Mouse (Mus musculus) spleen, postnatal 10 days (tissue): ENCODE results near the gene Slc4a5.

ENCODE experiments used
- DNase-seq, 2 experiments: peaks; one replicate each; pipeline ENCODE4 v3.0.0; 2021 to 2022; ENCODE audit warnings: low spot score in 2 of 2

The Slc4a5 gene

DNA sequence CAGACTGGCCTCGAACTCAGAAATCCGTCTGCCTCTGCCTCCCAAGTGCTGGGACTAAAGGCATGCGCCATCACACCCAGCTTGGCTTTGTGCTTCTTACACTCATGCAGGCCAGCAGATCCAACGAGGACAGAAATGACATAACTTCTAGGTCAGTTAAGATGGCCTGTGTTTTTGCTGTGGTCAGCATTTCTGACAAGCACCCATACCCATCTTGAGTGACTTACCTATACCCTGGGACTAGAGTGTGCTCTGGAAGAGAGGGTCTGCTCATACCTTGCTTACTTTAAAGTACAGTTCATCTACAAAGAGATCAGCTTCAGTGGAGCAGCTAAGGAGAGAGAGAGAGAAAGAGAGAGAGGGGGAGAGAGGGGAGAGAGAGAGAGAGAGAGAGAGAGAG is 13.7 kb downstream of the Slc4a5 start:
- DNase-seq, result no peak

DNA sequence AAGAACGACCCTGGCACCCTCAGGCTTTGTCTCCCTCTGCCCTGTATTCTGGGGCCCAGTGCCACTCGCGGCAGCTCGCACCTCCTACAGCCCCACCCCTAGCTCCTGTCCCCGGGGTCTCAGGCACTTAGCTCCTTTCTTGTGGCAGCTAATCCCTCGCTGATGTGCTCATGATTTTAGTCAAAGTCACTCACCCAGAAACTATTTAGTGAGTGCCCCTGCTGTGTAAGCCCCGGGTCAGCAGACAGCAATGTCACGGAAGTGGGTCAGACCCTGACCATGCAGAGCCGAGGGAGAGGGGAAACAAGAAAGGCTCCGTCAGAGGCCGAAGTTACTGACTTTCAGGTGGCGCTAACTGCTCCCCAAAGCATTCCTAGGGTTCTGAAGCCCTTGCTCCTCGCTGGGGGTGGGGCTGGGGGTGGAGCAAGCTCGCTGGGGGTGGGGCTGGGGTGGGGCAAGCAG is 14.7 kb downstream of the Slc4a5 start:
- DNase-seq, result no peak

- DNase-seq, result no peak
Measured at GRCm38 (mm10) chr6:83237123-83237522, 17.5 kb downstream of the Slc4a5 start.

DNA sequence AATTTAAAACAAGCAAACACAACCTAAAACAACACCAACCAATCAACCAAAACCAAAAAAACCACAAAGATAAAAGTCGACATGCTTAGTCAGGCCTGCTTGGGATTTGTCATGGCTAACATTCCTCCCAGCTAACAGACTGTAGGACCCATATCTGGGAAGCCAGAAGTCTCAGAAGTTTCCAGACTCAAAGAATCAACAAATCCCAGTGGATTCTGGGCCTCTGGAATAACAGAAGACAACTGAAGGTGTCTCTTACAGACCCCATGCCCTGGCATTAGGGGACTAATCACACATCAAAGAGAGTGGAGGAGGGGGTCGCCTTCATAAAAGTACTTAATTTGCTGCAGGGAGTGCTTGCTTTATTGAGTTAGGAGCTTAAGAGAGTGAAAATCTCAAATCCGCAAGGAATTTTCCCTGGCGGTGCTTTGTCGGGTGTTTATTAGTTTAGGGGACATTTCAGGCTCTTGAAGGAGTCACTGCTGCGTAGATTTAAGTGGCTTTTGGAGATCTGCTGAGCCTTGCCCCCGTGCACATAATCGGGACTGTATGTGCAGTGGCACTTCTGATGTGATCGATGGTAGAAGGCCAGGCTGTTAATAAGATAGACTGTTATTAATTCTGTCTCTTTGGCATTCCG is 24.9 kb downstream of the Slc4a5 start:
- no peak for DNase-seq

- no peak for DNase-seq
Measured at GRCm38 (mm10) chr6:83245134-83245533, 25.5 kb downstream of the Slc4a5 start.

- no peak for DNase-seq
Measured at GRCm38 (mm10) chr6:83245997-83246396, 26.4 kb downstream of the Slc4a5 start.

- no peak for DNase-seq
Measured at GRCm38 (mm10) chr6:83246750-83247149, 27.1 kb downstream of the Slc4a5 start.

- no peak for DNase-seq
Measured at GRCm38 (mm10) chr6:83247153-83247552, 27.5 kb downstream of the Slc4a5 start.

DNA sequence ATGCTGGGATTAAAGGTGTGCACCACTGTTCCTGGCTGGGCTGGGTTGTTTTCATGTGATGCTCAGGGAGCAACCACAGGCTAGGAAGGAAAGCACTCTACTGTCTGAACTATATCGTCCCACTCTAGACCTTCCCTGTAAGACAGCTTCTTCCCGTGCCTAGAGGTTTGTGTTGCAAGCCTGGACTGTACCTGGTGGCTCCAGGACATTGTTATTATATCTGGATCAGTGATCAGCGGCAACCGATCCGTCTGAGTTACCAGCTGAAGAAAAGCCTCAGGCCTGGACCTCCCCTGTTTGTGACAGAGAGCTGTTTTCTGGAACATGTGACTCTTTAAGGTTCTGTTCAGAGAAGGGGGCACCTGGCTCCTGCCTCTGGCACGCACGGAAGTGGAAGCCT is 34.6 kb downstream of the Slc4a5 start:
- no peak for DNase-seq

DNA sequence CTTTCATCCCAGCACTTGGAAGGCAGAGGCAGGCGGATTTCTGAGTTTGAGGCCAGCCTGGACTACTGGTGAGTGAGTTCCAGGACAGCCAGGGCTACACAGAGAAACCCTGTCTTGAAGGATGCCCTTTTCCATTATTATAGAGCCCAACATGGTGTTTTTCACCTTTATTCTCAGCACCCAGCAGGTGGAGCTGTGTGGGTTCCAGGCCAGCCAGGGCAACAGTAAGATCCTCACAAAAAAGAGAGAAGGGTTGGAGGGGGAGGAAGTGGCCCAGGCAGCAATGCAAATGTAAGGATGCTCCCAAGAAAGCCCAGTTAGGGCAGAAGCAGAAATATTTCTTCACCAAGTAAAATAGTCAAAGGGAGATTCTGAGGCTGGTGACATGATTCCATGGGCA is 44.9 kb downstream of the Slc4a5 start:
- DNase-seq, result no peak

GRCm38 (mm10) chr6:83265253-83265652 is 45.6 kb downstream of the Slc4a5 start:
- DNase-seq, result peak in 1 of 2 experiments; percentile 34

- DNase-seq, result no peak
Measured at GRCm38 (mm10) chr6:83265653-83266052, 46.0 kb downstream of the Slc4a5 start.

GRCm38 (mm10) chr6:83267616-83268015 is 48.0 kb downstream of the Slc4a5 start:
- no peak for DNase-seq

DNA sequence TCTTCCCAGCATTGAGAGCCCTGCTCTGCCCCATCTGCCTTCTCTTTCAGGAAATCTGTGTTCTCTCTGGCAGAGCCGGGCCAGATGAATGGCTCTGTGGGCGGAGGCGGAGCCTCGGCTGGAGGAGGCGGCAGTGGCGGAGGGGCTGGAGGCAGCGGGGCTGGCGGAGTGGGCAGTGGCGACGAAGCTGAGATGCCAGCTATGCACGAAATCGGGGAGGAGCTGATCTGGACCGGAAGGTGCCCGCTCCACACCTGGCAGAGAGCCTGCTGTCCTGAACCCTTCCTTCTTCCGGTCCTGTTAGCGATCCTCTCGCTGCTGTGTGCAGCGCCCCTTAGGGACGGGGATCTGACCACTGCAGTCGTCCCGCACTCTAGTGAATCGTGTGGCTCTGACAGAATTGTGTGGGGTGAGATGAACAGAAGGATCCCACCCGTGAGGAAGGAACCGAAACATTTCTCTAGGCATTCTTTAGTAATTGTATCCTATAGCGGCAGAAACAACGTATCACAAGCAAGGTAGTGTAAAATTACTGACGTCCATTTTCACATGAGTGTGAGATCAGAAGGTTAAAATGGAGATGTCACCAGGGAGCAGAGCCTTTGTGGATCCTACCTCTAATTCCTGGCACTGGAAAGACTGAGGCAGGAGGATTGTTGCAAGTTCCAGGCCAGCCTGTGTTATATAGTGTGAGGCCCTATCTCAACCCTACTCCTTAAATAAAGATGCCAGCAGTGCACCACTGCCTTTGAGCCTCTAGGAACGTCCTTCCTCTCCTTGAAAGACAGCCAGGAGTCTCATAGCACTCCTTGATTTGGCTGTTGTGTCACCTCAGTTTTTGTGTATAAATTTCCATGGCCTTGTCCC is 48.7 kb downstream of the Slc4a5 start:
- peak; percentile 20 to 59 for DNase-seq

DNA sequence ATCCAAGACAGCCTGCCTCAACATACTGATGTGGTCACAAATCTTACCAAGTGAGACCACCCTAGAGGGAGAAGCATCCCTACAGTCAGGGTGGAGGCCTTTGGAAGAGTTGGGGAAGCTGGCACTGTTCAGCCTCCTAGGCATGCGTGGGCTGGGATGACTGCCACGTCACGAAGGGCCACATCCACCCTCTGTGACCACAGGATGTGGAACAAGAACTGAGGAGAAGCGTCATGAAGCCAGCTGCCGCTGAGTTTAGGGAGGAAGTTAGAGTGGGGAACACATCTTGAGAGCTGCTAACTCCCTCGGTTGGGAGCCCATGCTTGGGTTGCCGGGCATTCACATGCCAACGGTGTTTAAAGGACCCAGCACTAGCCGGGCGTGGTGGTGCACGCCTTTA is 54.1 kb downstream of the Slc4a5 start:
- DNase-seq, result no peak

DNA sequence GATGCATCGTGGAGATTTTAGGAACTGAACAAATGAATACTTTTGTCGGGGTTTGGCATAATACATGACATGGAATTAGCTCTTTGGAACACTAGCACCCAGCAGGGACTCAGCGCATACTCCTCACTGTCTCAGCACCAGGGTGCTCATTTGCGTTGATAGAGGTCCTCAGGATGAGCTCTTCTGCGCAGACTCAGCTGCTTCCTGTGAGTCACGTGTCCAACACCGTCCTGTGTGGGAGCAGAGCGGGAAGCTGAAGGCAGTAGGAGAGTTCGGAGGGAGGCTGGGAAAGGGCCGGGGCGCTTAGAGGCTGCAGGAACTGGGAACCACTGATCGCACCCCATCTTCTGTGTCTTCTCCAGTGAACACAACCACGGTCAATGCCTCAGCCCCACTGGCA is 57.5 kb downstream of the Slc4a5 start:
- DNase-seq, result no peak

- peak in 1 of 2 experiments; percentile 58 for DNase-seq
Measured at GRCm38 (mm10) chr6:83278881-83279280, 59.3 kb downstream of the Slc4a5 start.

DNA sequence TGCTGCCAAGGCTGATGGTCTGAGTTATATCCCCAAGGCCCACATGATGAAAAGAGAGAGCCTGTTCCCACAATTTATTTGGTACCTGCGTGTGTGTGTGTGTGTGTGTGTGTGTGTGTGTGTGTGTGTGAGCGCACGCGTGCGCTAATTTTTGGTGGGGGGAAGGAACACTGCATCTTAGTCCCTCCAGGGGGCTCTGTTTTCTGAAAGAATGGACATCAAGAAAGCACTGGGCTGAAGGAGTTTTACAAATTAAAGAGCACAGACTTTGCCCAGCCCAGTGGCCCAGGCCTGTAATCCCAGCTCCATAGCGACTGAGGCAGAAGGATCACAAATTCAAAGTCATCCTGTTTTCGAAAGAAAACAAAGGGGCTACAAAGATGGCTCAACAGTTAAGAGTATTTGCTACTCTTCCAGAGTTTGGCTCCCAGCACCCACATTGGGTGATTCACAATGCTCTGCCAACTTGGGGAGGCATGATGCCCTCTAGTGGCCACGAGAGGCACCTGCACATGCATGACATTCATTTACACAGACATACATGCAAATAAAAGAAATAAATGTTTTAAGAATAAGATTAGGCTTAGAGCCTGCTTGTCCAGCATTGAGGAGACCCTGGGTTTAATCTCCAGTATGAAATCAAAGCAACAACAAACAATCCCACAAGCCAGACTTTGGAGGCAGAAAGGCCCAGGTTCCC is 60.8 kb downstream of the Slc4a5 start:
- DNase-seq, result peak in 1 of 2 experiments; percentile 56

DNA sequence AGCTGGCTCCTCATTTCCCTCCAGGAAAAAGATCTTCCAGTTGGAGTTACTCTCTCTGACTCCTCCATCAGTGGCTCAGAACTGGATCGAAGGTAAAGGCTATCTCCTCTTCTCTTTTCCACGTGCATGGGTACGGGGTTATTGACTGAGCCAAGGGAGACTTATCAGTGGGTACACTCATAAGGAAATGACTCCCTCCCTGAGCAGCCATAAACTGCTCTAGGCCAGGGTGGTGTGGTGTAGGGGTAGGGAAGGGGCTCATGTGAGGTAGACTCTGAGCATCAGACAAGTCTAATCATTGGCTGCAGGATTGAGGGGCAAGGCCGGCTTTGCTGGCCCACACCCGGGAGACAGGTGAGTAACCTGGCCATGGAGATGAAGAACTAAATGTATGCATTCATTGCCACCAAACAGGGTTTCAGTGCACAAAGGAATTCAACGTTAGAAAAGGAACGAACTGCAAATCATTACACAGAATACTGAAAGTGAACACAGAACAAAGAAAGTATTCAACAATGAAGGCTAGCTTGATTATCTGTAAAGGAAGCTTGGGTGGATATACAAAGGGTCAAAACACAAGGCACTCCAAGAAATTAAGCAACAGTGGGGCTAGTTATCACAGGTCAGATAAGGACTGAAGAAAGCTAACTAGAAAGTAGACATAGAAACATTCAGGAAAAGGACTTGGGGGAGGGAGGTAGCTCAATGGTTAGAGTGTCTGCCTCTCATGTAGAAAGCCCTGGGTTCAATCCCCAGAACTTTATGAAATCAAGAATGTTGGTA is 81.0 kb downstream of the Slc4a5 start:
- DNase-seq, result no peak

DNA sequence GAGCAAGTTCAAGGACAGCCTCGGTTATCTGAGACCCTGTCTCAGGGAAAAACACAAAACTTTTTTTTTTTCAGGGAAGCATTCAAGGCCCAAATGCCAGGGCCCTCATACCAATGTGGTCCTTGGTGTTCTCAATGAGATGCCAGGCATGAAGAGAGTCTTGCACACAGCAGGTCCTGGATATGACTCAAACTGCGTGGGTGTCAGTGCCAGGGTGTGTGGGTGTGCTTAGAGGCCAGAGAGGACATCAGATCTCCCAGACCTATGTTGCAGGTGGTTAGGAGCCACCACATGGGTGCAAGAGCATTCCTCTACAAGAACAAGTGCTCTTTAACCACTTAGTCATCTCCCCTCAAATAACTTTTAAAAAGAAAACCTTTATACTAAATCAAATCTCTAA is 81.7 kb downstream of the Slc4a5 start:
- no peak for DNase-seq

- DNase-seq, result no peak
Measured at GRCm38 (mm10) chr6:83302264-83302663, 82.6 kb downstream of the Slc4a5 start.

DNA sequence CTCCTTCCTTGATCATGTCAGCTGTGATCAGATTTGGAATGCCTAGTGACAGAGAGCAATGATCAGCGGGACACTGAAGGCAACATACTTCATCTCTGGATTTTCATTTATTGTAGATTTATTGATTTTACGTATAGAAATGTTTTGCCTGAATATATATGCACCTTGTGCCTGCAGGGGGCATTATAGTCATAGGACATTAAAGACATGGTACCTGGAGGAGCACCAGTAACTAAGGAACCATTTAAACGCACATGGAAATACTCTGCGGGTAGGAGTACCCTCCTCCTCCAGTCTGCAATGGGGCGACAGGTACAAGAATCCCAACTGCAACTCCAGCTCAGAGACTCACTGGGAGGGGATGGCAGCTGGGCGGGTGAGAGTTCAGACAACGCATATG is 89.4 kb downstream of the Slc4a5 start:
- DNase-seq, result no peak
